Mouse (Mus musculus) left cerebral cortex, postnatal 36 days (tissue): Measurements from ENCODE around the gene Tmem205. TPM values are rescaled to one million over a fixed set of nuclear protein-coding genes. Genes with fewer than 3 reads are reported as not detected.

ENCODE experiments used
- DNase-seq, 2 experiments: peaks; one replicate each; pipeline ENCODE4 v3.0.0; 2021 to 2022; ENCODE audit warnings: low spot score in 2 of 2, mixed read lengths in 1 of 2
- intact Hi-C: fragments of 180-260 bp; cut with DNase I; formaldehyde crosslinking; loops from one replicate; pipeline ENCODE4 v1.15.1; 2025
- total RNA-seq, 2 experiments: library from RNA; stranded (reverse); gene quantifications; 2 replicates each; pipeline ENCODE4 v1.2.3; 2021

The Tmem205 gene
- 10 to 100 TPM; 32.8 to 38.5 TPM for total RNA-seq

DNA sequence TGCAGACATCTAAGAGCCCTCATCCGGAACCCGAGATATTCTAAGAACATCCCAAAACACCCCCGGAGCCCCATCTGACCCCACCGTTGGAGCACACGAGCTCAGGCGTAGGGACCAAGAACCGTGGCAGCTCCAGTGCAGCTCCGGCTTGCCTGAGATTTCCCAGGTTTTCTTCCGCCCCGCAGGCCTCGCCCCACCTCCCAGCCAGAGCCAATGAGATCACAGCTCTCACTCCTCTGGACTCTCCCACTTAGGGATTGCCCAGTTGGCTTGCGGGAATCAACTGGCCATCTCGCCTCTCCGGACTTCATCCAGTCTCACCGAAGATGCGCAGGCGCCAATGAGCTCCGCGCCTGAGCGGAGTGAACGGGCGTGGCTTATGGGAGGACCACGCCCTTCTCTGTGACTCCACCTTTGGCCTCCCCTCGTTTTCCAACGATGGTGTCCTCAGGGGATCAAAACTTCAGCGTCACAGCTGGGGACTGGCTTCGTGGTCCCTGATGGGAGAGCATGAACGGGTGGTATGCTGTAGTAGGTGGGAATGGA lies at the start of gene Tmem205, which contains the start of gene Ccdc159:
Gene Tmem205 (minus strand): TSS at position 349 of the 546 bp plus-strand sequence.
Gene Ccdc159 (plus strand): TSS at position 264 of the 546 bp plus-strand sequence.
- peak; percentile 93 to 94 for DNase-seq
- intact Hi-C loops = no loop called here

DNA sequence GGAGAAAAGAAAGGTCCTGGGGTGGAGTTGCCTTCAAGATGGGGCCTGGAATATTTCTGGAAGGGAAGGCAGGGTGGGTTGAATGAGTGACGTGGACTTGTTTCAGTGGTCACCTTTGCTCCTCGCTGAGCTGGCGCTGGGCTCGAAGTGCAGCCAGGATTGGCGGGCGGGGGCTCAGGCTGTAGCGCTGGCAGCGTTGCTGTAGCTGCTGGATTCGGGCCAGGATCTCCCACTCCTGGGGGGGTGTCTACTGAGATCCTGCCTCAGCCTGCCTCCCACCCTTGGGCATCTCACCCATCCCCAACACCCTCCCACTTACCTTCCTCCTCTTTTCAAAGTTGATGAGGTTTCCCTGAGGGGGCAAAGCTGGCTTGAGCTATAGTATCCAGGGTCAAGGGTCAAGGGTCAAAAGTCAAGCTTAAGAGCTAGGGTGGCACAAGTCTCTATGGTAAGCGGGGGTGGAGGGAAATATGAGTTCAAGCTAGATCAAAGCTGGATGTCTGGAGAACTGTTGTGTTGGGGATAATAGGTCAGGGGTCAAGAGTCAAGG lies 49.3 kb upstream of the Tmem205 start:
- no peak for DNase-seq
- intact Hi-C loops = loop anchor here (10.0 kb wide), 1 partner anchor 168 kb away; no protein-coding TSS in a partner anchor

DNA sequence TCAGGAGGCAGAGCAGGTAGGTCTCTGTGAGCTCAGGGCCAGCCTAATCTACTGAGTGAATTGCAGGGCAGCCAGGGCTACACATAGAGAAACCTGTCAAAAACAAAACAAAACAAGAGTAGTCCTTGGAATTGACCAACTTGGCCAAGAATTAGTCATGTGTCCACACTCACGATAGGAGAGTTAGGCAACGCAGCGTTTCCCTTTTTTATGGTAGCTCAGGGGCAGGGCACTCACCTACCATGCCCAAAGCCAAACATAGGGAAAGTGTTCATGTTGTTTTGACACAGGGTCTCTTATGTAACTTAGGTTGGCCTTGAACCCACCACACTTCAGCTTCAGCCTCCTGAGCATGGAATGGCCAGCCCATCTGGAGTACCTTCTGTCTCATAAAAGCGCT lies 41.9 kb upstream of the Tmem205 start:
- DNase-seq = no peak
- intact Hi-C loops = no loop called here

DNA sequence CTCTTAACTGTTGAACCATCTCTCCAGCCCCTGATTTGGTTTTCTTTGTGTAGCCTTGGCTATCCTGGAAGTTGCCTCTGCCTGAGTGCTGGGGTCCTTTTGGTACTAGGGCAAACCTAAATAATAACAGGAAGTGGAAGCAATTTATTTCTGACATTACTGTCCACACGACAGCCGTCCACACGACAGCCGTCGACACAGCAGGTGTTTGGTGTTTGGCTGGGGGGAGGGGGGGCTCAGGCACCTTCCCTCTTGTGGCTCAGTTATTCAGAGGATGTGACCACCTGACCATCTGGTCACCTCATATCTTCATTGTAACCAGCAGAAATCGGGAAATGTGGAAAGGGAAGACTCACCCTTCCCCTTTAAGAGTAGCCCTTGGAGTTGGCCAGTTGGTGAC lies 41.5 kb upstream of the Tmem205 start:
- DNase-seq = no peak
- intact Hi-C loops = no loop called here

DNA sequence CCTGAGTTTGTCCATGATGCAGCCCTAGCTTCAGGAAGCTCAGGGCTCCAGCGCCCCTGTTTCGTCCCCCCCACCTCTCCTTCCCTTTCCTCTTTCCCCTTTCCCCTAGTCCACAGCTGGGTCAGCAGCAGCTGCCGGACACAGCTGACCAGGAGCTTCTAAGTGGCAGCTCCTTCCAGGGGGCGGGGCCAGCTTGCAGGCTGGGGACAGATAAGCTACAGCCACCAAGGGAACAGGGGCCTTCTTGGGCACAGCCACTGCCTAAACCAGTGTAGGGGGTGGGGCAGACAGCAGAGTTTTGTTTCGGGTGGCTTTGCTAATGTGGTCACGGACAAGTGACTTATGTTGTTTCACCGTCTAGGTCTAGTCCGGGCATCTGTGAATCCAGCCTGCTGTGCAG lies 36.1 kb upstream of the Tmem205 start, which contains the start of gene Epor:
Gene Epor (minus strand): TSS at position 90 of the 400 bp plus-strand sequence.
- DNase-seq = no peak
- intact Hi-C loops = loop anchor here (5.0 kb wide), 1 partner anchor 89 kb away; the partner anchor contains the start of gene Elavl3

DNA sequence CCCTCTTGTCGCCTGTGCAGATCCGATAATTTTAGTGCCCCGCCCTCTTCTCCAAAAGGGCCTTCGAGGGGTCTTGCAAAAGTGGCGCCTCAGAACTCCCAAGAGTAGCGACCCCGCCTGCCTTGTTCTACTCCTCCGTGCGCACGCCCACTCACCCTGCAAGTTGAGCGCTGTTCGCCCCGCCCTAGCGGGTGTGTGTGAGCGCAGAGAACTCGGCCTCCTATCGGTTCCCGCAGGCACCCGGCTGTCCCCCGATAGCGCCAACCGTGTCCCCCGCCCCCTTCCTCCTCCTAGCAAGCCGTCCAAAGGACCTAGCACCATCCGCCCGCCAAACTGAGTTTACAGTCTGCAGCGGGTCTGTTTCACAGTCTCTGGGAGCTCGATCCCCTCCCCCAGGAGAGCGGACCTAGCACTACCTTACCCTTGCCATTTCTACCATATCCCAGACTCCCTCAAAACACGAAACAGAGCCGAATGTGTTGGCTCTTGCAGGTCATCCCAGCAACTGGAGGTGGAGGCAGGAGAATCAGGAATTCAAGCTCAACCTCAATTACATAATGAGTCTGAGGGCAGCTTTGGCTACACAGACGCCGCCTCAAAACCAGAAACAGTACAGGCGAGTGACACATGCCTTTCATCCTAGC lies 35.2 kb upstream of the Tmem205 start:
- DNase-seq = peak; percentile 76 to 80
- intact Hi-C loops = loop anchor here (5.0 kb wide), 1 partner anchor 90 kb away; the partner anchor contains the start of gene Elavl3

DNA sequence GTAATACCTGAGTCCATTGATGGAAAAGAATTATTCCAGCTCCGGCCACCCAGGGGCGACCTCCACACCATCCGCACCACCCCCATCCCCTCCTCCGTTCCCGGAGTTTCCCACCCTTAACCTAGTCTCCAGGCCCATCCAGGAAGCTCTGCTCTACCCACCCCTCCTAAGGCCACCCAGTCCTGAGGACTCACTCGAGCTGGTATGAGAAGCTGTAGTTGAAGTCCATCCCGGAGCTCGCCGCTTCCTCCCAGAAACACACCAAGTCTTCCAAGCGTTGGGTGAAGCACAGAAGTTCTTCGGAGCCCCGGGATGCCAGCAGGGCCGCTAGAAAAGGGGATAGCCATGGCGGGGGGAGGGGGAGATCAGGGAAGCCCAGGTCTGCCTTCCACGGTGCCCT lies 34.7 kb upstream of the Tmem205 start:
- intact Hi-C loops = loop anchor here (5.0 kb wide), 1 partner anchor 90 kb away; the partner anchor contains the start of gene Elavl3

DNA sequence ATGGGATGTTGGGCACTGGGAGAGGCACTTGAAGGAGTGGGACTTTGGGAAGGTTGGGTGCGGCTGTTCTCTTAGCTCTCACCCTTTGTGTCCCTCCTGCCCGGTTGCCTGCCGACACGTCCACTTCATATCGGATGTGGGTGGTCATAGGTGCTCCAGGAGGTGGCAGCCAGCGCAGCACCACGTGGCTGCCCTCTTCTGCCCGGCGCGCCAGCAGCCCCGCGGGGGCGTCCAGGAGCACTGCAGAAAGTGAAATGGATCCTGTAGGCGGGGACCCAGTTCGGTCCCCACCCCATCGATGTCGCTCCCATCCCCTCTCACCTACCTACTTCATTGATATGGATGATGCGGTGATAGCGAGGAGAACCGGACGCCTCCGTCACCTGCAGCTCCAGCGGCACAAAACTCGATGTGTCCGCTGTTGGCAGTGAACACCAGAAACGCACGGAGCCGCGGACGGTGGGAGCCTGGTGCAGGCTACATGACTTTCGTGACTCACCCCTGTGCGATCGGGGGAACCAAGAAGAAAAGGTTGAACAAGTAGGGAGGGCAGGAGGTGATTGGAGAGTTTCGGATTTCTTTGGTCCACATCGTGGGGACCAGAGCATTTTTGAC lies 34.1 kb upstream of the Tmem205 start:
- DNase-seq = no peak
- intact Hi-C loops = loop anchor here (5.0 kb wide), 1 partner anchor 91 kb away; the partner anchor contains the start of gene Elavl3

More for the DNA sequence above, 34.7 kb upstream of the Tmem205 start:
- no peak for DNase-seq

DNA sequence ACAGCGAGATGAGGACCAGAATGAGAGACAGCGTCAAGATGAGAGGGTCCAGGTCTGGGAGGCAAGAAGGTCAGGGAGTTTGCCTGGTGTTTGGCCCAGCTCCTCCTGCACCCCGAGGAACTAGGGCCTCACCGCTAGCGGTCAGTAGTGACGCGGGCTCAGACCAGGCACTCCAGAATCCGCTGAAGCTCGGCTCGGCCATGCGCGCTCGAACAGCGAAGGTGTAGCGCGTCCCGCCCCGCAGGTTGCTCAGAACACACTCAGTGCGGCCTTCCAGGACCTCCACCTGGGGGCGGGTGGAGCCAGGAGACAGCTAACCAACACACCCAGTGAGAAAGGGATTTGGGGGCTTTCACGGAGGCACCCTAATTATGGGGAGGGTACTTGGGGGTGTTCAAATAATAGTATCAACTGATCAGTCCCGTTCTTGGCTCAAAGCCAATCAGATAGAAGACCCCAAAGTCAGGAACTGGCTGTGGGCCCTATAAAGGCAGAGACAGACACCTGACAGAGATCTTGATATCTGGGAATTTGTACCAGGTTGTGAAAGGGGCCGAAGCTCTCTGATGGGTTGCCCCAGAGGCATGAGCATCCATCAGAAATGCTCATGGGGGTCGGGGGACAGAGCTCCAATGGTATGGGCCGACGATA lies 33.3 kb upstream of the Tmem205 start:
- DNase-seq = no peak
- intact Hi-C loops = loop anchor here (5.0 kb wide), 1 partner anchor 92 kb away; the partner anchor contains the start of gene Elavl3

DNA sequence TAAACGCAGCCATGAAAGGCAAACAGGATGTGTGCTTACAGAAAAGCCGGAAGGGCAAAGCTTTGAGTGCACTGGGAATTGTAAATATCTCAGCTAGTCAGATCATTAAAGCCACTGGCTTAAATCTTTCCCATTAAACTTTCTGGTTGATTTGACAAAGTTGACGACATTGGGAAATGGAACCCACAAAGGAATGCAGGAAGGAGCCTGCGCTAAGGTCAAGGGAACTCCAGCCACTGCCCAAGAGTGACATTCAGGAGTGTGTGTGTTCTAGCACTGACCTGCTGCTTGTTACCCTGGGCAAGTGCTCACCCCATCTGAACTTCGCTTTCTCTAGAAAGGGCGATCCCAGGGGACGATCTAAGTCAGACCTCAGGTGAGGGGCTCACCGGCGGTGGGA lies 32.8 kb upstream of the Tmem205 start:
- intact Hi-C loops = loop anchor here (5.0 kb wide), 1 partner anchor 92 kb away; the partner anchor contains the start of gene Elavl3
- DNase-seq = no peak

DNA sequence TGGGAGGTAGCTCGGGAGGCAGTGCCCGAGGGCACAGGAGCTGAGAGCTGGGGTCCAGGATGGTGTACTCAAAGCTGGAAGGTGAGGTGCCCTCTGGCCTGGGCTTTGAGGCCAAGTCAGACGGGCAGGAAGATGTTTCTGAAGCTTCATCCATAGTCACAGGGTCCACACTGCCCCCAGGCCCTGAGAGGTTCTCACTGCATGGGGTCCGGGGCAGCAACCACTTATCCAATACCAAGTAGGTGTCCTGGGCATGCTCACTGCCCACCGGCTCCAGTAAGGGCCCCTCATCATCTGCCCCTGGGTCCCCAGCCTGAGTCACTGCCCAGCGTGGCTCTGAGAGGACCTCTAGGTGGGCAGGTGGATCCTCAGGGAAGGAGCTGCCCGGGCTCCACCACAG lies 31.9 kb upstream of the Tmem205 start:
- DNase-seq = no peak
- intact Hi-C loops = no loop called here

DNA sequence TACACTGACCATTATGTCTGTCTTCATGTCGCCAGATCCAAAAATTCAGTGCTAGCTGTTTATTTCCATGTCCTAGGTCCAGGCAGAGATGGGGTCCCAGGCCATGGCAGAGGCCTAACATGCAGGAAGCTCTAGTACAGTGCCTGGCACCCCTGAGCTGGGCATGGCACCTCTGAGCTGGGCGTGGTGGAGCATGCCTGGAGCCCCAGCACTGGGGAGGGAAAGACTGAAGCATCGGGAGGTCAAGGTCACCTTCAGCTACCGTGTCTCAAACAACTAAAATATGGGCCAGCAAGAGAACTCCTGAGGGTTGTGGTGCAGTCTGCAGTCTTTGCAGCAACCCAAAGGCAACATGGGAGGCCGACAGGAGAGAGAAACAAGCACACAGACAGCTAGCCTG lies 31.0 kb upstream of the Tmem205 start:
- no peak for DNase-seq
- intact Hi-C loops = no loop called here

DNA sequence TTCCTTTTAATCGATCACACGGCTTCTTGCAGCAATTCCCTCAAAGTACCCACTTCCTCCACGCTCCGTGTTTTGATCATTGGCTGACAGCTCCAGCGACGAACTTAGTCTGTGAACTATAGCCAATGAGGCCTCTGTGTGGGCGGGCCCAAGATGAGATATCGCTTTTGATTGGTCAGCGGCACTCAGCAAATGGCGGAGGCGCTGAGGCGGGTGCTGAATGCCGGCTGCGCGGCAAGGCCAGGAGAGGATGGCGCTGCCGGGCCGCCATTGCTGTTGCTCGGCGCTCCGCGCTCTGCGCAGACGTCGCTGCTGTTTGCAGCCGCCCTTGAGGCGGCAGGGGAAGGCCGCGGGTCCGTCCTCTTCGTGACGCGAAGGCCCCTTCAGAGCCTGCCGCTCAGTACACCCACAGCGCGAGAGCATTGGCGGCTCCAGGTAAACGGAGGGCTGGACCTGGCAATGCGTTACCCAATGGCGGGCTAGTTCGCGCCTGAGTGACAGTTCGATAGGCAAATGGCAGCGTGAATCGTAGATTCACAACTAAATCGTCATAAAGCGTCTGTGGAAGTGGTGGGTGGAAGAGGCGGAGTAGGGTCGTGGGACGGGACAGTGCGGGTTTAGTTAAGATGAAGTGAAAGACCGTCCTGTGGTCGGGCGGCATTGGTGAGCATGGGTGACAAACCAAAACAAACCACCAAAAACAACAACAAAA lies 28.4 kb upstream of the Tmem205 start, which contains the start of gene Swsap1:
Gene Swsap1 (plus strand): TSS at position 186 of the 712 bp plus-strand sequence.
- intact Hi-C loops = loop anchor here (2.0 kb wide), 1 partner anchor 47 kb away; the partner anchor contains the start of genes Ccdc151 and Prkcsh

DNA sequence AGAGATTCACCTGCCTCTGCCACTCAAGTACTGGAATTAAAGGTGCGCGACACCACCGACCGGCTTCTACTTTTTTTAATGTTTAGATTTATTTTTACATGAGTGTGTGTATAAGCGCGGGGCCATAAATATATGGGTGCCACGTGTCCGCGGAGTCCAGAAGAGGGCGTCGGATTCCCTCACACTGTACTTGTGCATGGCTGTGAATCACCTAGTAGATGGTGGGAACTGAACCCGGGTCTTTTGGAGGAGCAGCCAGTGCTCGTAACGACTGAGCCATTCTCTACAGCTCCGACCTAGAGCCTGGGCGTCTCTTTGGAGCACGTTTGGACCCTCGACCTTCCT lies 27.8 kb upstream of the Tmem205 start:
- no peak for DNase-seq
- intact Hi-C loops = loop anchor here (2.0 kb wide), 1 partner anchor 48 kb away; the partner anchor contains the start of genes Ccdc151 and Prkcsh

More for the DNA sequence above, 28.4 kb upstream of the Tmem205 start, which contains the start of gene Swsap1:
- peak; percentile 99 to 100 for DNase-seq

DNA sequence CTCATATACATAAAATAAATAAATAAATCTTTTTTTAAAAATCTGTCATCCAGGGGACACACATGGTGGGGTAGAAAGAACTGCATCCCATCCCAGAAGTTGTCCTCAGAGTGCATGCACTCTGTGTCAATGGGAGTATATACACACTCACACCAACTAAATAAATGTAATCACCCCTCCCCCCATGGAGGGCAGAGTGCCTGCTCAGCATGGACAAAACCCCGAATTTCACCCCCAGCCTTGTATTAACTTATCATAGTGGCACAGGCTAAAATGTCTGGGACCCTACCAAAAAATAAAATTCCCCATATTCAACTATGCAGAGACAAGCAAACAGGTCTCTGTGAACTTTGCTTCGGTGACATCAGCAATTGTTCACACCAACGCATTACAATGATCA lies 27.3 kb upstream of the Tmem205 start:
- intact Hi-C loops = loop anchor here (2.0 kb wide), 1 partner anchor 48 kb away; the partner anchor contains the start of genes Ccdc151 and Prkcsh
- no peak for DNase-seq

DNA sequence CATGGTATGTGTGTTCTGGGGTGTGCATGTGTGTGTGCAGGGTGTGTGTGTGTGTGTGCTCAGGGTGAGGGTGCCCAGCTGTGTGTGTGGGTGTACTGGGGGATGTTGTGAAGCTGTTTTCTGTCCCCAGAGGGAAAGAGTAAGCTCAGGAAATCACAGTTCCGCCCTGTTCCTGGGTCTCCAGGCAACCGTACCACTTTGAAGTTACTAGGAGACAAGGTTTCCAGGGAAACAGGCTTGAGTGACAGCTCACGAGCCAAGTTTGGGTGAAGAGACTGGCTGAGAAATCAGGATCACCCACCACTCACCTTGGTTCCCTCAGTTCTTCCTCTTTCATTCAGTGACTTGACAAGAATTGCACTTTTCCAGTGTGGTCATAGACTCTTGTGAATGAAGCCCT lies 26.2 kb upstream of the Tmem205 start:
- peak; percentile 54 to 66 for DNase-seq
- intact Hi-C loops = loop anchor here (2.0 kb wide), 1 partner anchor 17 kb away; the partner anchor contains the start of gene Plppr2

DNA sequence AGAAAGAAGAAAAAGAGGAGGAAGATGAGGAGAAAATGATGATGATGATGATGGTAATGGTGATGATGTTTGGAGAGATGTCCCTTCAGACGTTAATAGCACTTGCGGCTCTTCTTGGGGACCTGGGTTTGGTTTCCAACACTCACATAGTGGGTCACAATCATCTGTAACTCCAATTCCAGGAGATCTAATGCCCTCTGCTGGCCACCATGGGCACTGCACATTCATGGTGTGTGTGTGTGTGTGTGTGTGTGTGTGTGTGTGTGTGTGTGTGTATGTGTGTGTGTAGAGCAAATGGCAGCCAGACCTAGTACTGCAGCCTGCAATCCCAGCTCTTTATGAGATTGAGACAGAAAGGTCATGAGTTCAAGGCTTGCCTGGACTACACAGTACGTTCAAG lies 24.6 kb upstream of the Tmem205 start:
- intact Hi-C loops = loop anchor here (2.0 kb wide), 1 partner anchor 15 kb away; the partner anchor contains the start of gene Plppr2
- no peak for DNase-seq

DNA sequence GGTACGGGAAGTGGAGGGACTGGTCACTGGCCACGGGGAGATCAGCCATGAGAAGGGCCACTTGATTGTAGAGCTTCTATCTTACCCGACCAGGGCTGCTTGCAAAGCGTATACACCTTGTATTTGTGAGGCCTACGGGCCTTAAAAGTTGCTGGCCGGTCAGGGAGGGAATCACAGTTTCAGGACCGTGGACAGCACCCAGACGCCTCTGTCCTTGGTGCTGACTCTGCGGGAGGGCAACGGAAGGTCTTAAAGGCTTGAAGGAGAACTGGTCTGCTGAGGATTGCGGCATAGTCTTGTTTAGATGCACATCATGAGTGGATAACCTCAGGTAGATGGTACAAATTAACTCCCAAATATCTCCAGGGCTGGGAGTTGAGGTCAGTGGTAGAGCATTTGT lies 23.0 kb upstream of the Tmem205 start:
- no peak for DNase-seq
- intact Hi-C loops = no loop called here

DNA sequence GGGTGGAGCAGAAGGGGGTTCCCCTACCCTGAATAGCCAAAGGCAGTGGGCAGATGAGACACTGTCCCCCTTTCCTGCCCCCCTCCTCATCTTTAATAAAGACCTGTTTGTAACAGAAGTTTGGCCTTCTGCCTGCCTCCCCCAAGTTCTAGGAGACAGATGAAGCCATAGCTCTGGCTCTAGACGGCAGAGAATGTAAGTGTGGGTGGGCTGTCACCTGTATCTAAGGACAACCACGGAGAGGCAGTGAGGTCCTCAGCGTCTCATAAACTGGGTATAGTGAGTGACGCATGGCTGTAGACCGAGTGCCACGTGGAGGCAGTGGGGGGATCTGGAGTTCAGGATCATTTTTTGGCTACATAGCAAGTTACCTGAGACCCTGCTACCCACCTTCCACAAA lies 21.4 kb upstream of the Tmem205 start:
- no peak for DNase-seq
- intact Hi-C loops = no loop called here
